Mouse (Mus musculus) intestine, postnatal 0 days (tissue): ENCODE data around the gene Nabp2. TPM values are rescaled to one million over a fixed set of nuclear protein-coding genes. Genes with fewer than 3 reads are reported as not detected.
A peak's percentile ranks its signal among the peaks of the same experiment; 100 is the strongest.

Experiments
- ATAC-seq: fragments of 200-750 bp; cut with Nextera tagmentation; 2 replicates; pipeline ENCODE4 v1.8.0; 2017; ENCODE audit warnings: mild to moderate bottlenecking, moderate TSS enrichment, moderate library complexity
- H3K27ac ChIP-seq: fragments of 300-500 bp; sonication (generic); 2 replicates; pipeline ENCODE4 v1.5.1; 2014; ENCODE audit warnings: mild to moderate bottlenecking, low read depth, low read length, moderate library complexity
- H3K27me3 ChIP-seq: fragments of 300-500 bp; sonication (generic); replicated peaks from 2 replicates; pipeline ENCODE4 v1.6.1; 2014; ENCODE audit warnings: low read length, mixed read lengths; ENCODE audit not compliant: control insufficient read depth, insufficient read depth
- H3K36me3 ChIP-seq: fragments of 300-500 bp; sonication (generic); 2 replicates; pipeline ENCODE4 v1.6.1; 2014; ENCODE audit warnings: mild to moderate bottlenecking, moderate library complexity; ENCODE audit not compliant: control insufficient read depth, insufficient read depth
- H3K4me1 ChIP-seq: fragments of 300-500 bp; sonication (generic); replicated peaks from 2 replicates; pipeline ENCODE4 v1.6.1; 2014; ENCODE audit warnings: antibody characterized with exemption, low read length, mixed read lengths; ENCODE audit not compliant: control insufficient read depth, insufficient read depth
- H3K4me2 ChIP-seq: fragments of 300-500 bp; sonication (generic); replicated peaks from 2 replicates; pipeline ENCODE4 v1.6.1; 2014; ENCODE audit warnings: low read depth, mild to moderate bottlenecking, moderate library complexity
- H3K4me3 ChIP-seq: fragments of 300-500 bp; sonication (generic); 2 replicates; pipeline ENCODE4 v1.5.1; 2014; ENCODE audit warnings: low read depth, low read length
- H3K9ac ChIP-seq: fragments of 300-500 bp; sonication (generic); 2 replicates; pipeline ENCODE4 v1.6.1; 2014; ENCODE audit warnings: mild to moderate bottlenecking, low read depth, low read length
- H3K9me3 ChIP-seq: fragments of 300-500 bp; sonication (generic); 2 replicates; pipeline ENCODE4 v1.6.1; 2016; ENCODE audit warnings: mixed run types; ENCODE audit not compliant: control insufficient read depth
- CTCF ChIP-seq: sonication (generic); IDR thresholded peaks from 2 replicates; pipeline ENCODE4 v1.5.1; 2016; ENCODE audit warnings: low read depth, mild to moderate bottlenecking, control low read depth, antibody characterized with exemption, moderate library complexity
- WGBS: fragments of 180-500 bp; shearing (Covaris S2); extraction: QIAGEN DNeasy Blood & Tissue Kit; methylation state at CpG from one replicate; pipeline ENCODE4 v1.1.7; 2014; 5-methylcytosine and 5-hydroxymethylcytosine counted together
- microRNA-seq: library from miRNA; unstranded; fragments of <30 nt; microRNA quantifications from one replicate; pipeline ENCODE4, GENCODE M21; 2016
- polyA plus RNA-seq: library from polyadenylated mRNA; unstranded; fragments of >200 nt; fragmentation: Nextera tagmentation; extraction: Ambion mirVana; gene quantifications from 2 replicates; pipeline ENCODE4 v1.2.1, GENCODE M21; 2015

The Nabp2 gene
- polyA plus RNA-seq, 1 experiment from 2014 or later: 82.5 TPM

- H3K4me2 ChIP-seq: no peak overlapping the region
- no peak overlapping the region for H3K27ac ChIP-seq
- no peaks in the 10 kb centered on the region for H3K27me3 ChIP-seq
- H3K9ac ChIP-seq: no peak overlapping the region
- no peaks in the 10 kb centered on the region for H3K9me3 ChIP-seq
- WGBS: 47% methylated on average over 3 of the region's 3 CpGs
- ATAC-seq: no peak
- no peak overlapping the region for H3K4me3 ChIP-seq
- peak; percentile 74 for TF ChIP-seq CTCF
- H3K36me3 ChIP-seq: peaks cover 39% of the 10 kb centered on the region
- no peaks in the 10 kb centered on the region for H3K4me1 ChIP-seq
Measured at GRCm38 (mm10) chr10:128362568-128362967, 48.7 kb downstream of the Nabp2 start.

GRCm38 (mm10) chr10:128361836-128362235 is 49.5 kb downstream of the Nabp2 start:
- no peaks in the 10 kb centered on the region for H3K4me1 ChIP-seq
- no peaks in the 10 kb centered on the region for H3K9me3 ChIP-seq
- no peak for TF ChIP-seq CTCF
- no peak overlapping the region for H3K4me3 ChIP-seq
- H3K27ac ChIP-seq: no peak overlapping the region
- no peaks in the 10 kb centered on the region for H3K27me3 ChIP-seq
- H3K4me2 ChIP-seq: no peak overlapping the region
- H3K36me3 ChIP-seq: peaks cover 46% of the 10 kb centered on the region
- 84% methylated on average over 6 of the region's 6 CpGs for WGBS
- no peak for ATAC-seq
- no peak overlapping the region for H3K9ac ChIP-seq

- peaks cover 67% of the 10 kb centered on the region for H3K36me3 ChIP-seq
- ATAC-seq: no peak
- H3K27ac ChIP-seq: no peak overlapping the region
- H3K9me3 ChIP-seq: no peaks in the 10 kb centered on the region
- WGBS: 87% methylated on average over 6 of the region's 6 CpGs
- no peak for TF ChIP-seq CTCF
- H3K9ac ChIP-seq: no peak overlapping the region
- H3K27me3 ChIP-seq: no peaks in the 10 kb centered on the region
- no peak overlapping the region for H3K4me2 ChIP-seq
- H3K4me3 ChIP-seq: no peak overlapping the region
- H3K4me1 ChIP-seq: no peaks in the 10 kb centered on the region
Measured at GRCm38 (mm10) chr10:128359226-128359625, 52.1 kb downstream of the Nabp2 start.

- H3K9me3 ChIP-seq: no peaks in the 10 kb centered on the region
- 41% methylated on average over 2 of the region's 2 CpGs for WGBS
Measured at GRCm38 (mm10) chr10:128358796-128359195, 52.5 kb downstream of the Nabp2 start.

More at GRCm38 (mm10) chr10:128358796-128359195, 52.5 kb downstream of the Nabp2 start:
- Histone ChIP-seq H3K4me3 (no peak overlapping the region), H3K4me2 (no peak overlapping the region), H3K4me1 (no peaks in the 10 kb centered on the region), H3K27ac (no peak overlapping the region), H3K9ac (no peak overlapping the region), H3K27me3 (no peaks in the 10 kb centered on the region), H3K36me3 (peaks cover 72% of the 10 kb centered on the region)
- peak; percentile 78 for TF ChIP-seq CTCF
- ATAC-seq: no peak

Small RNA genes lying within 50 kb of the gene (microRNA-seq; reads per million reads assigned to microRNA genes)
- not detected for gene Gm25361
- not detected for gene Gm26308
- gene Mir6914: not detected
- gene Mir6915: not detected
- gene Mir8105: not detected

Other genes with a start within 250 kb of the Nabp2 start
- gene Rbms2, start 231.2 kb downstream of the Nabp2 start, polyA plus RNA-seq: 11.2 and 11.7 TPM in 2 replicates
- 0.37 and 0.42 TPM in 2 replicates for gene Gls2, start 217.0 kb downstream of the Nabp2 start, polyA plus RNA-seq
- gene Spryd4, start 199.7 kb downstream of the Nabp2 start, polyA plus RNA-seq: 22.9 and 23.2 TPM in 2 replicates
- not detected in 2 replicates for gene Mip, start 185.7 kb downstream of the Nabp2 start, polyA plus RNA-seq
- gene Timeless, start 179.4 kb downstream of the Nabp2 start, polyA plus RNA-seq: 8.6 and 10.6 TPM in 2 replicates
- gene Apon, start 157.4 kb downstream of the Nabp2 start, polyA plus RNA-seq: not detected in 2 replicates
- 0.12 TPM in 2 replicates for gene Apof, start 142.8 kb downstream of the Nabp2 start, polyA plus RNA-seq
- gene Stat2, start 140.9 kb downstream of the Nabp2 start, polyA plus RNA-seq: 23.2 and 26.7 TPM in 2 replicates
- 0.22 and 0.46 TPM in 2 replicates for gene Il23a, start 112.7 kb downstream of the Nabp2 start, polyA plus RNA-seq
- 11.5 and 14.0 TPM in 2 replicates for gene Pan2, start 108.2 kb downstream of the Nabp2 start, polyA plus RNA-seq
- 254 and 273 TPM in 2 replicates for gene Cnpy2, start 89.0 kb downstream of the Nabp2 start, polyA plus RNA-seq
- gene Cs, start 73.8 kb downstream of the Nabp2 start, polyA plus RNA-seq: 248 and 266 TPM in 2 replicates
- gene Coq10a, start 42.5 kb downstream of the Nabp2 start, polyA plus RNA-seq: 21.1 and 22.3 TPM in 2 replicates
- 4.0 and 4.9 TPM in 2 replicates for gene Ankrd52, start 34.4 kb downstream of the Nabp2 start, polyA plus RNA-seq
- 109 and 114 TPM in 2 replicates for gene Slc39a5, start 10.3 kb downstream of the Nabp2 start, polyA plus RNA-seq
- gene Rnf41, start 165 bp upstream of the Nabp2 start, polyA plus RNA-seq: 29.1 and 33.1 TPM in 2 replicates
- gene Smarcc2, start 47.8 kb upstream of the Nabp2 start, polyA plus RNA-seq: 31.1 and 31.6 TPM in 2 replicates
- 2,493 and 2,543 TPM in 2 replicates for gene Myl6, start 82.7 kb upstream of the Nabp2 start, polyA plus RNA-seq
- gene Myl6b, start 87.2 kb upstream of the Nabp2 start, polyA plus RNA-seq: 1.3 and 1.8 TPM in 2 replicates
- gene Esyt1, start 114.4 kb upstream of the Nabp2 start, polyA plus RNA-seq: 11.7 and 12.5 TPM in 2 replicates
- 10.0 and 10.4 TPM in 2 replicates for gene Zc3h10, start 136.3 kb upstream of the Nabp2 start, polyA plus RNA-seq
- 2,426 and 2,428 TPM in 2 replicates for gene Rpl41, start 137.8 kb upstream of the Nabp2 start, polyA plus RNA-seq
- 65.3 and 66.8 TPM in 2 replicates for gene Pa2g4, start 154.5 kb upstream of the Nabp2 start, polyA plus RNA-seq
- 22.3 and 23.8 TPM in 2 replicates for gene Erbb3, start 178.2 kb upstream of the Nabp2 start, polyA plus RNA-seq
- gene Rps26, start 215.3 kb upstream of the Nabp2 start, polyA plus RNA-seq: 519 and 548 TPM in 2 replicates
- gene Ikzf4, start 234.5 kb upstream of the Nabp2 start, polyA plus RNA-seq: 0.95 and 1.7 TPM in 2 replicates